Mouse (Mus musculus): ENCODE data around the gene Stat5b. TPM values are rescaled to one million over a fixed set of nuclear protein-coding genes. Genes with fewer than 3 reads are reported as not detected.
"Not testable (repeated sequence)": the region's sequence is repeated elsewhere in the genome, so short reads cannot be mapped to it uniquely, and the experiment has no call there.

The Stat5b gene
- total RNA-seq, 1 experiment from 2014 or later: 66.2 TPM

DNA sequence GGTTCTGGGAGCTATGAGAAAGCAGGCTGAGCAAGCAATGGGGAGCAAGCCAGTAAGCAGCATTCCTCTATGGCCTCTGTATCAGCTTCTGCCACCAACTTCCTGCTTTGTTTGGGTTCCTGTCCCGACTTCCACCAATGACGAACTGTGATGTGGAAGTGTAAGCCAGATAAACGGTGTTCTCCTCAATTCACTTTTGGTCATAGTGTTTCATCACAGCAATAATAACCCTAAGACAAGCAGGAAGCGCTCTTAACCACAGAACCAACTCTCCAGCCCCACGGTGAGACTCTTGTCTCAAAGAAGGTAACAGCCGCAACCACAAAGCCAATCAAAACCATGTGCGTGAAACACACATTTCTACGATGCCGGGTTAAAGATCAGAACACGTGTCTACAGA is 46.1 kb downstream of the Stat5b start:
- ATAC-seq (replicated peaks in 1 of 2; ENCODE audit: insufficient read depth in 1 of 2, low FRiP score in 2 of 2, low TSS enrichment in 1 of 2, low read depth in 1 of 2, poor library complexity in 2 of 2, severe bottlenecking in 2 of 2): peak; percentile 14 to 17; a peak in 1 of 4 replicates

- no peak for ATAC-seq (replicated peaks in 1 of 2; ENCODE audit: insufficient read depth in 1 of 2, low FRiP score in 2 of 2, low TSS enrichment in 1 of 2, low read depth in 1 of 2, poor library complexity in 2 of 2, severe bottlenecking in 2 of 2)
These were observed 51.1 kb downstream of the Stat5b start for GRCm38 (mm10) chr11:100799426-100799825.

GRCm38 (mm10) chr11:100796585-100796984 is 53.9 kb downstream of the Stat5b start:
- ATAC-seq (replicated peaks in 1 of 2; ENCODE audit: insufficient read depth in 1 of 2, low FRiP score in 2 of 2, low TSS enrichment in 1 of 2, low read depth in 1 of 2, poor library complexity in 2 of 2, severe bottlenecking in 2 of 2): no peak

DNA sequence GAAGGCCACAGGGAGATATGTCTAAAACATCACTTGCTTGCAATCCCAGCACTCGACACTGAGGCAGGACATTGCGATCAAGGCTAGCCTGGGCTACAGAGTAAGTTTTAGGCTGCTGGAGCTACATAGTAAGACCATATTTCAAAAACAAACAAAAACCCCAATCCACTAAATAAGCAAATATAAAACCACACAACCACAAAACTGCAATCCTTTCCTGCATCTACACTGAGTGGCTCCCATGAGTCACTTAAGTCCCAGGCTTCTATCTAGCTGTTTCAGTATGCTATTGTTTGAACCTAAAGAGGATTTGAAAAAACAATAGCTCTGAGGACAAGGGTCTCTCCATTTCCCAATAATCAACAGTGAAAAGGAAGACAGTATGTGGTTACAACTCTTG is 55.1 kb downstream of the Stat5b start:
- ATAC-seq (replicated peaks in 1 of 2; ENCODE audit: insufficient read depth in 1 of 2, low FRiP score in 2 of 2, low TSS enrichment in 1 of 2, low read depth in 1 of 2, poor library complexity in 2 of 2, severe bottlenecking in 2 of 2): no peak

GRCm38 (mm10) chr11:100791457-100792049 is 59.0 kb downstream of the Stat5b start:
- no peak for ATAC-seq (replicated peaks in 1 of 2; ENCODE audit: insufficient read depth in 1 of 2, low FRiP score in 2 of 2, low TSS enrichment in 1 of 2, low read depth in 1 of 2, poor library complexity in 2 of 2, severe bottlenecking in 2 of 2)

GRCm38 (mm10) chr11:100790644-100791043 is 59.9 kb downstream of the Stat5b start:
- not testable (repeated sequence) for ATAC-seq (replicated peaks in 1 of 2; ENCODE audit: insufficient read depth in 1 of 2, low FRiP score in 2 of 2, low TSS enrichment in 1 of 2, low read depth in 1 of 2, poor library complexity in 2 of 2, severe bottlenecking in 2 of 2)

GRCm38 (mm10) chr11:100789702-100790101 is 60.8 kb downstream of the Stat5b start:
- no peak for ATAC-seq (replicated peaks in 1 of 2; ENCODE audit: insufficient read depth in 1 of 2, low FRiP score in 2 of 2, low TSS enrichment in 1 of 2, low read depth in 1 of 2, poor library complexity in 2 of 2, severe bottlenecking in 2 of 2)

DNA sequence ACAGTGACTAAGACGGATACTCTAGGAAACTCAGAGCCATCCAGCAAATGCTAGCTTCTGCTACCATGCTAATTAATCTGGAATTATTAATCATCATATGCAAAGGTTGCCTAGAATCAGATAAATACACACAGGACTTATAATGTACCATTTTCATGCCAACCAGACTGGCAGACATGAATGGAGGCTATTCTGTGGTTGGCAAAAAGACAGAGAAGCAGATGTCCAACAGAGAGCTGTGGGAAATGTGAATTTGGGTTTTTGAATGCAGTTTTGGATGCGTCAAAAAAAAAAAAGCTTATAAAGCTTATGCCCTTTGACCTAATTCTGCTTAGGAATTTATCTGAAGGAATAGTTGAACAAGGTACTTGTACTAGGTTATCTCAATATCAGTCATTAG is 64.8 kb downstream of the Stat5b start:
- no peak for ATAC-seq (replicated peaks in 1 of 2; ENCODE audit: insufficient read depth in 1 of 2, low FRiP score in 2 of 2, low TSS enrichment in 1 of 2, low read depth in 1 of 2, poor library complexity in 2 of 2, severe bottlenecking in 2 of 2)

DNA sequence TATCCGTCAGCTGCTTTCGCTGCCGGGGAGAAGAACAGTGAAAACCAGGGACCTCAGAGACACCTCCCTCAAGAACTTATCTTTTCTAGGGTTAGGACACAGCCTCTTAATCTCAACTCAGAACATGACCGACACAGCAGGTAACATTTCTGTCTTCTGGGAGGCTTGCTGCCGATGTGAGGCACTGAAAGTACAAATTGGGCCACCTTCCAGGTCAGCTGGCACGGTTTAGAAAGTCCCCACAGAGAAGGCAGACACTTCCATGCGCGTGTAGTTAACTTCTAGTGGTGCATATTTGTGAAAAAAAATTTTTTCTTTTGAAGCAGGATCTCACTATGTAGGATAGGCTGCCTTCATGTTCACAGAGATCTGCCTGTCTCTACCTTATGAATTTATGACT is 66.2 kb downstream of the Stat5b start:
- ATAC-seq (replicated peaks in 1 of 2; ENCODE audit: insufficient read depth in 1 of 2, low FRiP score in 2 of 2, low TSS enrichment in 1 of 2, low read depth in 1 of 2, poor library complexity in 2 of 2, severe bottlenecking in 2 of 2): no peak

DNA sequence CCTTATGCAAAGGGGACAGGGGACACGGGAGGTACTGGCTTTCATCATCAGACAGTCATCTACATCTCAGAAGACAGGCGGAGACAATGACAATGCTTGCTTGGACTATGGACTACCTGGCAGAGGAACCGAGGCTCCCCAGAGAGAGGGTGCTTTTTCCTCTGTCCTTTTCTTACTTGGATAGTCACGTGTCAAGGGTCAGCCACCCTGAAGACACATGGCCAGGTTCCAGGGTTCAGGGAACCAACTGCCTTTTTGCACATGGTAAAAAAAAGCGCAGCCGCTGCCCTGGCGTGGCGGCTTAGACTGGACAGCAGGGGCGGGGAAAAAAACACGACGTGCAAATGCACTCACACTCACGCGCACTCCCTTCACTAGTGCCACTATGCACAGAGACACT is 68.0 kb downstream of the Stat5b start:
- no peak for ATAC-seq (replicated peaks in 1 of 2; ENCODE audit: insufficient read depth in 1 of 2, low FRiP score in 2 of 2, low TSS enrichment in 1 of 2, low read depth in 1 of 2, poor library complexity in 2 of 2, severe bottlenecking in 2 of 2)

DNA sequence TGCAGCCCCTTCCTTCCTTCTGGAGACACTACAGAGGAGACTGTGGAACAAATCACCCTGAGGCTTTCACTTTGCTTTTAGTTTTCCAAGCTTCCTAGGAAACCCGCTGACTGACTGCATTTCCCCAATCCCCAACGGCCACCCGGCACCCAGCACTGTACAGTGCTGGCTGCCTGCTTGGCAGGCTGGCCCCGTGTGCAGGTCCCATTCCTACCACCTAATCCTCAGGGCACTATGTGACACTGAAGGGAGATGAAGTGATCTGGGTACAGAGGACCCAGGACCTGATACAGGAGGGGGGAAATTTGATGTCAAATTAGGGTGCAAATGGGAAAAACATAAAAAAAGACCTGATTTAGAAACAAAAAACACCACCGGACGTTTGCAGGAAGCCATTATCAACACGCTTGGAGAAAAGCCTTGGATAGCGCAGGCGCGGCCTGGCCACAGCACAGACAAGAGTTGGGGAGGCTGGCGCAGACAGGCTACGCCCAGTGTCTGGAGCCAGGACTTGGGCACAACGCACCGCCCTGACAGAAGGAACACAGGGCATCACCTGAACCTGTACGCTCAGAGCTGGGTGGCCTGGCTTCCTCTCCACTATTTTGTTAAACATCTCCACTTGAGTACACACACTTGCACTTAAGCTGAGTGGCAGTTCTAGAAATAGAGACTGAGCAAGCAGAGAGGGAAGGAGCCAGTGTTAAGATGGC is 68.6 kb downstream of the Stat5b start:
- ATAC-seq (replicated peaks in 1 of 2; ENCODE audit: insufficient read depth in 1 of 2, low FRiP score in 2 of 2, low TSS enrichment in 1 of 2, low read depth in 1 of 2, poor library complexity in 2 of 2, severe bottlenecking in 2 of 2): no peak

DNA sequence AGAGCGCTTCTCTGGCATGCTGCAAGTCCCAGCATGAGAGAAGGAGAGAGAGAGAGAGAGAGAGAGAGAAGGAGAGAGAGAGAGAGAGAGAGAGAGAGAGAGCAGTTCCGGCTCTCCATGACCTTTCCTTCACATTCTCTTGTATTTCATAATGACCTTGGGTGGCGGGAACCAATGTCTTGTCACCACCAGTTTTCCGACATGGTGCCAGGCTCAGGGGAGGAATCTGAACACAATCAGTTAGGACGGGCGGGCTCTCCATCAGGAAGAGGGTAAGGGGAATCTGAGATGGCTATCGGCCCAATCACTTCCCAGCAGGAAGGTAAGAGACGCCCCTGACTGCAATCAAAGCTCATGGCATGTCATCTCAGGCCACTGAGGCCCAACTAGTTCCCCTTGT is 70.3 kb downstream of the Stat5b start:
- no peak for ATAC-seq (replicated peaks in 1 of 2; ENCODE audit: insufficient read depth in 1 of 2, low FRiP score in 2 of 2, low TSS enrichment in 1 of 2, low read depth in 1 of 2, poor library complexity in 2 of 2, severe bottlenecking in 2 of 2)

- no peak for ATAC-seq (replicated peaks in 1 of 2; ENCODE audit: insufficient read depth in 1 of 2, low FRiP score in 2 of 2, low TSS enrichment in 1 of 2, low read depth in 1 of 2, poor library complexity in 2 of 2, severe bottlenecking in 2 of 2)
These were observed 72.5 kb downstream of the Stat5b start for GRCm38 (mm10) chr11:100778069-100778468.

- ATAC-seq (replicated peaks in 1 of 2; ENCODE audit: insufficient read depth in 1 of 2, low FRiP score in 2 of 2, low TSS enrichment in 1 of 2, low read depth in 1 of 2, poor library complexity in 2 of 2, severe bottlenecking in 2 of 2): no peak
These were observed 74.6 kb downstream of the Stat5b start for GRCm38 (mm10) chr11:100775921-100776320.

DNA sequence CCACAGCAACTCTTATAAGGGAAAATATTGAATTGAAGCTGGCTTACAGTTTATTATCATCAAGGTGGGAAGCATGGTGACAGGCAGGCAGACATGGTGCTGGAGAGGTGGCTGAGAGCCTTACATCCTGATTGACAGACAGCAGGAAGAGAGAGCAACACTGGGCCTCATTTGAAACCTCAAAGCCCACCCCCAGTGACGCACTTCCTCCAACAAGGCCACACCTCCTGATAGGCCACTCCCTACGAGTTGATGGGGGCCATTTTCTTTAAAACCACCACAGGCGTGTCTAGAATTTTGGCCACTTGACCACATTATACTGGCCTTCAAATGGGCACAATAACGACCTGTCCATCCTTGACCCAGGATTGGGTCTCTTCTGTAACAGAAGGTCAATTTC is 76.3 kb downstream of the Stat5b start:
- no peak for ATAC-seq (replicated peaks in 1 of 2; ENCODE audit: insufficient read depth in 1 of 2, low FRiP score in 2 of 2, low TSS enrichment in 1 of 2, low read depth in 1 of 2, poor library complexity in 2 of 2, severe bottlenecking in 2 of 2)

DNA sequence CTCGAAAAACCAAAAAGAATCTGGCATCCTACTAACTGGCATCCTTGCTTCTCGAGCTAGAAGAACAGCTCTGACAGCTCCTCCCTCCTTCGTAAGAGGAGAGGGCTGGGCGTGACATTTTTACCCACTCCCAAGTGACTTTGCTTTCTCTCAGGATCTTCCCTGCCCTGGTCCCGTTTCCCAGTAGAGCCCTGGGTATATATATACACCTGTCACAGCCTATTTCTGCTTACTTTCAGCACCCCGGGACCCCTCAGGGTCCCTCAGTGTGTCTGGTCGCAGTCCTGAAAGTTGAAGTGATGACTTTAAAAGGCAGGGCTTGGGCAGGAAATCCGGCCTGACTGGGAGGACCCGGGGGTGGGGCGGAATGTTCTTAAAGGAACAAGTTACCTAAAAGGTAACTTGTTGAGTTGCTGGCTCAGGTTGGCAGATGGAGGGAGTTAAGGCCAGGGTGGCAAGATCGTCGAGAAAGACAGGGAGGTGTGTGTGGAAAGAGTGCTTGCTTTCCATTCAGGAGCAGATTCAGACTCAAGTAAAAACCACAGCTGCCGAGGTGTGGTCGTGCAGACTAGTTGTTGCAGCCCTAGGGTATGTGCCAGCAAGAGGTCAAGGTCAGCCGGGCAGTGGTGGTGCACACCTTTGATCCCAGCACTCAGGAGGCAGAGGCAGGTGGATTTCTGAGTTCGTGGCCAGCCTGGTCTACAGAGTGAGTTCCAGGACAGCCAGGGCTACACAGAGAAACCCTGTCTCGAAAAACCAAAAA is 79.7 kb downstream of the Stat5b start, which contains the start of gene Ghdc:
Ghdc (minus strand) TSS at position 312 of the 763 bp plus-strand sequence.
- peak; percentile 83 to 84 for ATAC-seq (replicated peaks in 1 of 2; ENCODE audit: insufficient read depth in 1 of 2, low FRiP score in 2 of 2, low TSS enrichment in 1 of 2, low read depth in 1 of 2, poor library complexity in 2 of 2, severe bottlenecking in 2 of 2)

DNA sequence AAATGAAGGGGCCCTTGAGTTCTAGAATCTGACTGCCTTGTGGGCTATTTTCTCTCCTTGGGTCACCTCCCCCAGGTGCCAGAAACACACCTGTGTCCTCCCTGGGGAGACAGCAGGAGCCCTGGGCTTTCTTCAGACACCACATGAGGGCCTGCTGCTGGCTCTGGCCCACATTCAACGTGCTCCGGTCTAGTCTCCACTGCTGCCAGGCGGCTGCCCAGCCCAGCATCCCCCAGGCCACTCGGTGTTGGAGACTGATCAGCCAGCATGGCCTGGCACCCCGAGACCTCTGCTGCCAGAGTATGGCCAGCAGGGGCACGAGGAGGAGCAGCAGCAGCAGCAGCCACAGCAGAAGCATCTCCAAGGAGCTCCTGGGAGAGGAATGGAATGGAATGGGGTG is 80.5 kb downstream of the Stat5b start:
- ATAC-seq (replicated peaks in 1 of 2; ENCODE audit: insufficient read depth in 1 of 2, low FRiP score in 2 of 2, low TSS enrichment in 1 of 2, low read depth in 1 of 2, poor library complexity in 2 of 2, severe bottlenecking in 2 of 2): no peak

- no peak for ATAC-seq (replicated peaks in 1 of 2; ENCODE audit: insufficient read depth in 1 of 2, low FRiP score in 2 of 2, low TSS enrichment in 1 of 2, low read depth in 1 of 2, poor library complexity in 2 of 2, severe bottlenecking in 2 of 2)
These were observed 82.7 kb downstream of the Stat5b start for GRCm38 (mm10) chr11:100767871-100768270.
